Mouse (Mus musculus) heart, embryonic 11.5 days (tissue): ENCODE measurements around the gene Eef1b2. TPM values are rescaled to one million over a fixed set of nuclear protein-coding genes. Genes with fewer than 3 reads are reported as not detected.

Experiments
- ATAC-seq: fragments of 200-750 bp; cut with Nextera tagmentation; replicated peaks from 2 replicates; pipeline ENCODE4 v1.8.0; 2017; ENCODE audit warnings: moderate library complexity; ENCODE audit not compliant: insufficient number of reproducible peaks, low FRiP score, low TSS enrichment
- H3K27ac ChIP-seq: fragments of 300-500 bp; sonication (generic); 2 replicates; pipeline ENCODE4 v1.5.1; 2014; ENCODE audit warnings: mild to moderate bottlenecking, low read depth, low read length
- H3K27me3 ChIP-seq: fragments of 300-500 bp; sonication (generic); 2 replicates; pipeline ENCODE4 v1.6.1; 2014; ENCODE audit warnings: mild to moderate bottlenecking, low read length, mixed read lengths; ENCODE audit not compliant: control insufficient read depth, insufficient read depth
- H3K36me3 ChIP-seq: fragments of 300-500 bp; sonication (generic); 2 replicates; pipeline ENCODE4 v1.6.1; 2014; ENCODE audit warnings: mild to moderate bottlenecking, low read length, moderate library complexity, mixed read lengths; ENCODE audit not compliant: control insufficient read depth, insufficient read depth
- H3K4me1 ChIP-seq: fragments of 300-500 bp; sonication (generic); 2 replicates; pipeline ENCODE4 v1.6.1; 2014; ENCODE audit warnings: low read length; ENCODE audit not compliant: control insufficient read depth, insufficient read depth
- H3K4me2 ChIP-seq: fragments of 300-500 bp; sonication (generic); 2 replicates; pipeline ENCODE4 v1.6.1; 2014; ENCODE audit warnings: mild to moderate bottlenecking, moderate library complexity
- H3K4me3 ChIP-seq: fragments of 300-500 bp; sonication (generic); 2 replicates; pipeline ENCODE4 v1.5.1; 2014; ENCODE audit warnings: low read depth, low read length
- H3K9ac ChIP-seq: fragments of 300-500 bp; sonication (generic); 2 replicates; pipeline ENCODE4 v1.6.1; 2014; ENCODE audit warnings: mild to moderate bottlenecking, low read depth, low read length, moderate library complexity
- H3K9me3 ChIP-seq: fragments of 300-500 bp; sonication (generic); replicated peaks from 2 replicates; pipeline ENCODE4 v1.6.1; 2016; ENCODE audit warnings: low read length; ENCODE audit not compliant: control insufficient read depth
- whole genome bisulfite sequencing: fragments of 180-500 bp; shearing (Covaris S2); extraction: QIAGEN DNeasy Blood & Tissue Kit; methylation state at CpG from one replicate; pipeline ENCODE4 v1.1.7; 2014; ENCODE audit not compliant: insufficient replicate concordance; 5-methylcytosine and 5-hydroxymethylcytosine counted together
- microRNA-seq: library from miRNA; unstranded; fragments of <30 nt; microRNA quantifications from one replicate; pipeline ENCODE4, GENCODE M21; 2016; ENCODE audit warnings: borderline number of aligned reads
- polyA plus RNA-seq: library from polyadenylated mRNA; unstranded; fragments of >200 nt; fragmentation: Nextera tagmentation; extraction: Ambion mirVana; gene quantifications from 2 replicates; pipeline ENCODE4 v1.2.1, GENCODE M21; 2014

Eef1b2 gene
- polyA plus RNA-seq, 1 experiment from 2014 or later, result 417 TPM

DNA sequence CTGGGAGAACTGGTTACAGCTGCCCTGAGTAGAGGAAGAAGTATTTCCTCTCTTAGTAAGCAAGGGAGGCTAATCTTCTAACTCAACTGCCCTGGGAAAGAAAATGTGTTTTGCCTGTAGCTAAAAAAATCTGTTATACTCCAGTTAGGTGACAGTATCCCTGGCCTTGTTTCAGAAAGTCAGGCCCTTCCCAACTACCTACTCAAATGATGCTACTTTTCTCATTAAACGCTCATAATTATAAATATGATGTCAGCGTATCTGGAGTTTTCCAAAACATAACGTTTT is 37.6 kb downstream of the Eef1b2 start, which contains the start of gene Gpr1:
TSS of gene Gpr1 (minus strand) at position 273 of the 288 bp plus-strand sequence.
- ATAC-seq, result no peak
- H3K4me3 ChIP-seq, result peak within 1 kb of the TSS; percentile 16; the same call in 1 of the 2 replicates
- H3K4me1 ChIP-seq, result peaks cover 6% of the 10 kb centered on the region; the same call in 1 of the 2 replicates
- H3K27ac ChIP-seq, result no peak within 1 kb of the TSS
- 32% methylated on average over 3 of the region's 3 CpGs for WGBS
- no peaks in the 10 kb centered on the region for H3K27me3 ChIP-seq
- no peaks in the 10 kb centered on the region for H3K9me3 ChIP-seq
- peak within 1 kb of the TSS; percentile 52 for H3K4me2 ChIP-seq
- H3K36me3 ChIP-seq, result no peaks in the 10 kb centered on the region
- peak within 1 kb of the TSS; percentile 34; the same call in 1 of the 2 replicates for H3K9ac ChIP-seq

GRCm38 (mm10) chr1:63214631-63215030 is 38.0 kb downstream of the Eef1b2 start:
- Histone ChIP-seq H3K9ac (no peak overlapping the region), H3K4me1 (peaks cover 6% of the 10 kb centered on the region; the same call in 1 of the 2 replicates), H3K4me2 (no peak overlapping the region), H3K27ac (no peak overlapping the region), H3K9me3 (no peaks in the 10 kb centered on the region), H3K36me3 (no peaks in the 10 kb centered on the region), H3K27me3 (no peaks in the 10 kb centered on the region), H3K4me3 (no peak overlapping the region)
- no peak for ATAC-seq
- WGBS, result 44% methylated on average over 7 of the region's 7 CpGs

- WGBS, result 91% methylated on average over 4 of the region's 4 CpGs
These were observed 42.7 kb downstream of the Eef1b2 start for GRCm38 (mm10) chr1:63219277-63219676.

DNA sequence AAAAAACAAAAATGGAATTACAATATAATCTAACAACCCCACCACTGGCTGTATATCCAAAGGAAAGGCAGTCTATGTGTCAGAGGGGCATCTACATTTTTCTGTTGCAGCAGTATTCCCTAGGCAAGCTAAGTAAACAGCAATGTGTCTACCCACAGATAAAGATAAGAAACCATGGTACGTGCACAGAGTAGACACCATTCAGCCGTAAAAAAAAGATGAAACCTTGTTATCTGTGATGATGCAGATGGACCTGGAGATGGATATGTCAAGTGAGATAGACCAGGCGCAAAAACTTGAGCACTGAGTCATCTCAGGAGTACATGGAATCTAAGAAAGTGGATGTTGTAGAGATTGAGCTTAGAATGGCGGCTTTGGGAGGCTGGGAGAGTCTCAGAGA is 48.4 kb downstream of the Eef1b2 start:
- no peak overlapping the region for H3K4me2 ChIP-seq
- 30% methylated on average over 4 of the region's 4 CpGs for WGBS
- H3K4me3 ChIP-seq, result no peak overlapping the region
- no peaks in the 10 kb centered on the region for H3K27me3 ChIP-seq
- no peak for ATAC-seq
- H3K36me3 ChIP-seq, result no peaks in the 10 kb centered on the region
- peaks cover 7% of the 10 kb centered on the region; the same call in 1 of the 2 replicates for H3K4me1 ChIP-seq
- no peak overlapping the region for H3K27ac ChIP-seq
- H3K9ac ChIP-seq, result no peak overlapping the region
- no peaks in the 10 kb centered on the region for H3K9me3 ChIP-seq

More at GRCm38 (mm10) chr1:63219277-63219676, 42.7 kb downstream of the Eef1b2 start:
- H3K27ac ChIP-seq, result no peak overlapping the region
- H3K4me1 ChIP-seq, result peaks cover 3% of the 10 kb centered on the region; the same call in 1 of the 2 replicates
- H3K4me3 ChIP-seq, result no peak overlapping the region
- no peak overlapping the region for H3K4me2 ChIP-seq
- no peak for ATAC-seq
- no peaks in the 10 kb centered on the region for H3K36me3 ChIP-seq
- no peaks in the 10 kb centered on the region for H3K9me3 ChIP-seq
- H3K27me3 ChIP-seq, result no peaks in the 10 kb centered on the region
- H3K9ac ChIP-seq, result no peak overlapping the region

- no peaks in the 10 kb centered on the region for H3K9me3 ChIP-seq
- 4% methylated on average over 7 of the region's 7 CpGs for WGBS
- peaks cover 7% of the 10 kb centered on the region; the same call in 1 of the 2 replicates for H3K4me1 ChIP-seq
- H3K4me2 ChIP-seq, result peak overlapping the region; percentile 32; the same call in 1 of the 2 replicates
- no peak overlapping the region for H3K9ac ChIP-seq
- H3K27ac ChIP-seq, result no peak overlapping the region
- H3K27me3 ChIP-seq, result no peaks in the 10 kb centered on the region
- H3K4me3 ChIP-seq, result no peak overlapping the region
- H3K36me3 ChIP-seq, result no peaks in the 10 kb centered on the region
- ATAC-seq, result peak; percentile 72
These were observed 49.3 kb downstream of the Eef1b2 start for GRCm38 (mm10) chr1:63225890-63226289.

- Histone ChIP-seq H3K4me3 (no peak overlapping the region), H3K27ac (no peak overlapping the region), H3K4me1 (peaks cover 7% of the 10 kb centered on the region; the same call in 1 of the 2 replicates), H3K36me3 (no peaks in the 10 kb centered on the region), H3K9ac (no peak overlapping the region), H3K9me3 (no peaks in the 10 kb centered on the region), H3K27me3 (no peaks in the 10 kb centered on the region), H3K4me2 (no peak overlapping the region)
- 66% methylated on average over 5 of the region's 5 CpGs for WGBS
- ATAC-seq, result no peak
These were observed 50.6 kb downstream of the Eef1b2 start for GRCm38 (mm10) chr1:63227241-63227640.

Small RNA genes lying within 50 kb of the gene (microRNA-seq; reads per million reads assigned to microRNA genes)
- not detected for gene Gm24557
- gene Gm27512, result not detected

Other genes starting within 250 kb of the Eef1b2 start
- gene Ino80d, start 62.2 kb upstream of the Eef1b2 start, polyA plus RNA-seq, result 6.1 and 13.8 TPM in 2 replicates
- 285 and 339 TPM in 2 replicates for gene Ndufs1, start within 50 bp of the Eef1b2 start, polyA plus RNA-seq
- gene Gpr1, start 37.7 kb downstream of the Eef1b2 start, polyA plus RNA-seq, result not detected in 2 replicates
- 5.0 and 9.8 TPM in 2 replicates for gene Zdbf2, start 96.4 kb downstream of the Eef1b2 start, polyA plus RNA-seq